Mouse (Mus musculus): Measurements from ENCODE around the gene Fam173a. TPM values are rescaled to one million over a fixed set of nuclear protein-coding genes. Genes with fewer than 3 reads are reported as not detected.

Gene Fam173a
- total and polyA plus RNA-seq, 2 experiments from 2014 or later: 76.0 to 84.2 TPM

DNA sequence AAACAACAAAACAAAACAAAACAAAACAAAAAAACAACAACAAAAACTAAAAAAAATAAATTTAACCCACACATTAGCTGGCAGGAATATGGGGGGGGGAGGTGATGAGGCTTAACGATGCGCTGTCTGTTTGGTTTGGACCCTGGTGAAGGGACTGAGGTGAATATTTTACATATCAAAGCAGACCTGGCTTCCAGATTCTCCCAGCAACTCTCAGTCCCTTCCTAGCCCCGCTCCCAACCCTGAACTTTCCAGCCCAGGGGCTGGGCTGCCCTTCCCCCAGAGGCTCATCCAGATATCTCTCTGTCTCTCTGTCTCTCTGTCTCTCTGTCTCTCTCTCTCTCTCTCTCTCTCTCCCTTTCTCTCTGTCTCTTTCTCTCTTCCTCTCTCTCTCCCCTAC, 30.1 kb downstream of the Fam173a start:
- no peak for TF ChIP-seq CTCF (IDR thresholded peaks at IDR 0.05; ENCODE audit: low read depth)
- H3K9me3 ChIP-seq (ENCODE audit: low read length): no peaks in the 10 kb centered on the region
- H3K4me3 ChIP-seq (ENCODE audit: low read depth, low read length): no peak overlapping the region
- H3K4me1 ChIP-seq (ENCODE audit: insufficient read depth): no peaks in the 10 kb centered on the region
- H3K36me3 ChIP-seq (ENCODE audit: insufficient read depth): no peaks in the 10 kb centered on the region
- DNase-seq (no peak), ATAC-seq (no peak)
- no peaks in the 10 kb centered on the region for H3K27me3 ChIP-seq (ENCODE audit: insufficient read depth, low read length)
- no peak overlapping the region for H3K9ac ChIP-seq
- no peak overlapping the region for H3K27ac ChIP-seq (ENCODE audit: low read depth, low read length)
- WGBS: 39% methylated on average over 3 of the region's 3 CpGs
- H3K4me2 ChIP-seq (ENCODE audit: low read depth): no peak overlapping the region

DNA sequence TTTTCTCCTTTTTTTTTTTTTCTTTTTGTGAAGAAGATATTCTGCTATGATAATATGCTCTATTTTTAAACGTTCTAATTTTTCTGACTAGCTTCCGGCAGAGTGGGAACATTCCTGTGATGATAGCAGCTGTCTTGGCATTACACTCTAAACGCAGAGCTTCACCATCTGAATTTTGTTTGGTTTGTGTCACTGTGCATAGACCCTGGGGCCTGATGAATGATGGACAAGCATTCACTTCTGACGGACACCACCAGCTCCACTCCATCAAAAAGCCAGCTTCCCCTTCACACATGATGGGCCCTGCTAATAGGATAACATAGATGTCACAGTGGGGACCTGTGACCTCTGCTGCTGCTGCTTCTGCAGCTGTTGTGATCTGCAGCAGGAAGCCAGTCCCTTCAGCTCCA, 31.1 kb downstream of the Fam173a start:
- Histone ChIP-seq H3K9ac (no peak overlapping the region), H3K9me3 (ENCODE audit: low read length) (no peaks in the 10 kb centered on the region), H3K27ac (ENCODE audit: low read depth, low read length) (peak overlapping the region; percentile 57; the same call in 1 of the 2 replicates), H3K4me1 (ENCODE audit: insufficient read depth) (no peaks in the 10 kb centered on the region), H3K36me3 (ENCODE audit: insufficient read depth) (no peaks in the 10 kb centered on the region), H3K4me2 (ENCODE audit: low read depth) (no peak overlapping the region), H3K4me3 (ENCODE audit: low read depth, low read length) (no peak overlapping the region), H3K27me3 (ENCODE audit: insufficient read depth, low read length) (no peaks in the 10 kb centered on the region)
- TF ChIP-seq CTCF (IDR thresholded peaks at IDR 0.05; ENCODE audit: low read depth): no peak
- DNase-seq: no peak
- WGBS: 54% methylated on average over 4 of the region's 4 CpGs
- ATAC-seq: peak; percentile 43

DNA sequence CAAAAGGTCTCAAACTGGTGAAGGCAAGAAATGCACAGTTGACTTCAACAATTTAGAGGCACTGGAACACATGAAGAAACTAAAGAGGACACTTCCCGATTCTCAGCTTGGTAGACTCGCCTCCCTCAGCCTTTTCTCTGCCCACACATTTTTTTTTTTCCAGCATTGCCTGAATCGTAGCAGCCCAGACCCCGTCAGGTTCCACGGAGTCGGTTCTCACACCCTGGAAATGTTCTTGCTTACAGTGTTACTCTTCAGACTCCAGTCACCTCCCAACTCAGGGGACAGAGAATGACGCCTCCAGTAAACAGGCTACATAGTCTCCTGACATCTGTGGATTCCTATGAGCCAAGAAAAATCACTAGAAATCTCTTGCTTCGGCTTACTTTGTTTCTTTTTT, 32.6 kb downstream of the Fam173a start:
- WGBS: 78% methylated on average over 8 of the region's 8 CpGs
- Histone ChIP-seq H3K27ac (ENCODE audit: low read depth, low read length) (no peak overlapping the region), H3K27me3 (ENCODE audit: insufficient read depth, low read length) (no peaks in the 10 kb centered on the region), H3K4me1 (ENCODE audit: insufficient read depth) (no peaks in the 10 kb centered on the region), H3K4me3 (ENCODE audit: low read depth, low read length) (no peak overlapping the region), H3K9me3 (ENCODE audit: low read length) (no peaks in the 10 kb centered on the region), H3K9ac (no peak overlapping the region), H3K4me2 (ENCODE audit: low read depth) (no peak overlapping the region), H3K36me3 (ENCODE audit: insufficient read depth) (no peaks in the 10 kb centered on the region)
- TF ChIP-seq CTCF (IDR thresholded peaks at IDR 0.05; ENCODE audit: low read depth): no peak
- ATAC-seq (no peak), DNase-seq (no peak)

- no peak overlapping the region for H3K9ac ChIP-seq
- H3K4me3 ChIP-seq (ENCODE audit: low read depth, low read length): no peak overlapping the region
- no peak overlapping the region for H3K27ac ChIP-seq (ENCODE audit: low read depth, low read length)
- no peaks in the 10 kb centered on the region for H3K36me3 ChIP-seq (ENCODE audit: insufficient read depth)
- H3K27me3 ChIP-seq (ENCODE audit: insufficient read depth, low read length): no peaks in the 10 kb centered on the region
- no peak for ATAC-seq
- no peak overlapping the region for H3K4me2 ChIP-seq (ENCODE audit: low read depth)
- TF ChIP-seq CTCF (IDR thresholded peaks at IDR 0.05; ENCODE audit: low read depth): no peak
- no peaks in the 10 kb centered on the region for H3K4me1 ChIP-seq (ENCODE audit: insufficient read depth)
- no peaks in the 10 kb centered on the region for H3K9me3 ChIP-seq (ENCODE audit: low read length)
- no peak for DNase-seq
- WGBS: 76% methylated on average over 3 of the region's 3 CpGs
These were observed 35.0 kb downstream of the Fam173a start for GRCm38 (mm10) chr17:25757691-25758090.

DNA sequence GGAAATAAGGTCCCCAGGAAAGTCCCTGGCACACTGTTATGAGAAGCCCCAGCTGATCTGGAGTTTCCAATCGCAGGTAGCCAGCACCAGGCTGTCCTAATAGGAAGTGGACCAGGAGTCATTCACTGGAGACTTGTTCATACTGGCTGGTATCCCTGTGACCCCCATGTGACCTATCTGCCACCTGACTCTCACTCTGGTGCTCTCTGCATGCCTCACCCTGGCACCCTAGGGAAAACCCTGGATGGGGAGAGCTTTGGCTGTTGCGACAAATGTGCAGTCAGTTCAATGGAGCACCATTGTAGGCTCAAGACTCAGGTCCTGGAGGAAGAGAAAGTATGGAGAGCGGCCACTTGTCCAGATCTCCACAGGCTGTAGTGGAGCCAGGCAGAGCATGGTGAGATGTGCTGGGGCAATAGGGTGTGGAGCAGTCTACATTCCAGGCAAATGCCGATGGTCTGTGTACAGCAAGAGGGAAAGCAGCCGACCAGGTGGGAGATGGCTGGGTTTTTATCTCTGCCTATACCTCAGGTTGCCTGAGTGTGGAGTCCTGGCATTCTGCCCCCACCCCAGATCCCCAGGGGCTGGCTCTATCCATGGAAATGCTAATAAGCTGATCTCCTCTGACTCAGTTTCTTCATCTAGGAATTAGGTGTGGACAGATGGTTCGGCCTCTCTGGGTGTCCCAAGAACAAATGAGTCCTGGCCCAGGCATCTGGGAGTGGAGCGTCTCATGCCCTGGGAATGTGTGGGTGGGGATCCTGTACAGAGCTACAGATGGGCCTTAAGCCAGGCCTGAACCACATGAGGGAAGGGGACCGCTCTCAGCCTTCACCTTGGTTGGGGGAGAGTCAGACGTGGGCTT, 36.1 kb downstream of the Fam173a start:
- no peaks in the 10 kb centered on the region for H3K27me3 ChIP-seq (ENCODE audit: insufficient read depth, low read length)
- WGBS: 74% methylated on average over 9 of the region's 9 CpGs
- no peak overlapping the region for H3K27ac ChIP-seq (ENCODE audit: low read depth, low read length)
- no peak overlapping the region for H3K9ac ChIP-seq
- TF ChIP-seq CTCF (IDR thresholded peaks at IDR 0.05; ENCODE audit: low read depth): no peak
- no peak overlapping the region for H3K4me2 ChIP-seq (ENCODE audit: low read depth)
- H3K4me3 ChIP-seq (ENCODE audit: low read depth, low read length): no peak overlapping the region
- no peak for ATAC-seq
- H3K9me3 ChIP-seq (ENCODE audit: low read length): no peaks in the 10 kb centered on the region
- H3K36me3 ChIP-seq (ENCODE audit: insufficient read depth): no peaks in the 10 kb centered on the region
- no peak for DNase-seq
- H3K4me1 ChIP-seq (ENCODE audit: insufficient read depth): no peaks in the 10 kb centered on the region

DNA sequence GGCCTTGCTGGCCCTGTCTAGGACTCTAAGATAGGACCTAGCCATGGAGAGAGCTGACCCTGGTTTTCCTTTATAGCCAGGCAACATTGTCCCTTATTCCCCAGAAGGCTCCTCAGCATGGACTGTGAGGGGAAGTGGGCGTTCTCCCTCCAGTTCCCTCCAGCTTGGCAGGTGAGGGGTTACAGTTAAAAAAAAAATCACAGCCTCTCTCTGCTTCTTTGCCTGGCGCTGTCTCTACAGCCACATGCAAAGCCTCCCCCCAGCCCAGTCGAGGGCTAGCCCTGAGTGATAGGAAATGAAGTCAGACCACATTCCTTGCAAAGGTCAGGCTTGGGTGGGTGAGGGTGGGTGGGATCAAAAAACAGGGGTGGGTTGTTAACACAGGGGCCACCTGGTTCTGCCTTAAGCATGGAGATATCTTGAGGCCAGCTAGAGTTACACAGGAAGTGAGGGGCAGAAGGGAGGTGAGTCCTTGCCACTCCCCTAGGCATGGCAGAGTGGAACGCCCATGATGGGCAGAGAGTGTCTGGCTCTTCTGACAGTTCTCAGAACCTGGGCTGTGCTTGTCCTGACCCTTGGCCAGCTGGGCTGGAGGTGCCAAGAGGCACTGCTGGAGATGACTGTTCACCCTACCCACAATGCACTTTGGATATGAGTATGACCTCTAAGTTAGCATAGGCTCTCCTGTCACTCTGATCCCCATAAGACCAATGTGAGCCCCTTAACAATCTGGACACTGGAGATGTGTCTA, 36.9 kb downstream of the Fam173a start:
- Histone ChIP-seq H3K36me3 (ENCODE audit: insufficient read depth) (no peaks in the 10 kb centered on the region), H3K4me2 (ENCODE audit: low read depth) (no peak overlapping the region), H3K4me3 (ENCODE audit: low read depth, low read length) (no peak overlapping the region), H3K9me3 (ENCODE audit: low read length) (no peaks in the 10 kb centered on the region), H3K27ac (ENCODE audit: low read depth, low read length) (no peak overlapping the region), H3K27me3 (ENCODE audit: insufficient read depth, low read length) (no peaks in the 10 kb centered on the region), H3K9ac (no peak overlapping the region), H3K4me1 (ENCODE audit: insufficient read depth) (no peaks in the 10 kb centered on the region)
- TF ChIP-seq CTCF (IDR thresholded peaks at IDR 0.05; ENCODE audit: low read depth): no peak
- 66% methylated on average over 4 of the region's 4 CpGs for WGBS
- no peak for DNase-seq
- ATAC-seq: no peak

- DNase-seq (no peak), ATAC-seq (no peak)
- WGBS: 80% methylated on average over 4 of the region's 4 CpGs
- TF ChIP-seq CTCF (IDR thresholded peaks at IDR 0.05; ENCODE audit: low read depth): no peak
- H3K9ac ChIP-seq: no peak overlapping the region
- H3K4me1 ChIP-seq (ENCODE audit: insufficient read depth): no peaks in the 10 kb centered on the region
- H3K36me3 ChIP-seq (ENCODE audit: insufficient read depth): no peaks in the 10 kb centered on the region
- no peak overlapping the region for H3K4me3 ChIP-seq (ENCODE audit: low read depth, low read length)
- H3K27me3 ChIP-seq (ENCODE audit: insufficient read depth, low read length): no peaks in the 10 kb centered on the region
- no peaks in the 10 kb centered on the region for H3K9me3 ChIP-seq (ENCODE audit: low read length)
- H3K27ac ChIP-seq (ENCODE audit: low read depth, low read length): no peak overlapping the region
- no peak overlapping the region for H3K4me2 ChIP-seq (ENCODE audit: low read depth)
These were observed 37.6 kb downstream of the Fam173a start for GRCm38 (mm10) chr17:25755086-25755485.

Data from forebrain, postnatal 0 days (tissue).